Comparison of ENCODE assay signal across 16 mouse cellular contexts in genomic region chr15:81847161-81847560, GRCm38 (mm10).
"Had no signal": no experiment of that assay in that cellular context is flagged by ENCODE, and none has a peak within 500 bp of the region (broad histone marks: within the 10 kb centered on the region; RNA-seq: fewer than 3 reads in every experiment).

No protein-coding gene starts in this region.

- H3K4me2 ChIP-seq: limb, embryonic 13.5 days; liver, embryonic 11.5 days; liver, embryonic 15.5 days; lung, embryonic 14.5 days; neural tube, embryonic 15.5 days had no signal

- H3K9ac ChIP-seq: limb, embryonic 13.5 days; liver, embryonic 15.5 days; lung, embryonic 14.5 days; neural tube, embryonic 15.5 days had no signal

- H3K4me3 ChIP-seq: limb, embryonic 13.5 days; liver, embryonic 15.5 days; midbrain, embryonic 10.5 days; myocyte; neural tube, embryonic 15.5 days had no signal

- H3K9me3 ChIP-seq: limb, embryonic 13.5 days; liver, embryonic 15.5 days; midbrain, embryonic 10.5 days; neural tube, embryonic 15.5 days had no signal

- H3K27ac ChIP-seq: limb, embryonic 13.5 days; liver, embryonic 15.5 days; midbrain, embryonic 10.5 days; neural tube, embryonic 15.5 days had no signal

- H3K27me3 ChIP-seq: limb, embryonic 13.5 days; liver, embryonic 15.5 days; neural tube, embryonic 15.5 days had no signal

- DNase-seq: kidney, postnatal 10 days; left cerebral cortex, postnatal 4 days; lung, embryonic 14.5 days; lung, postnatal 10 days; lung, postnatal 4 days; midbrain, embryonic 14.5 days; right cerebral cortex, adult 18-20 months; right cerebral cortex, postnatal 25 days; spleen, adult 18-20 months; thymus, postnatal 4 days had no signal
